ENCODE assay signal across 7 mouse cellular contexts in the genomic region with DNA sequence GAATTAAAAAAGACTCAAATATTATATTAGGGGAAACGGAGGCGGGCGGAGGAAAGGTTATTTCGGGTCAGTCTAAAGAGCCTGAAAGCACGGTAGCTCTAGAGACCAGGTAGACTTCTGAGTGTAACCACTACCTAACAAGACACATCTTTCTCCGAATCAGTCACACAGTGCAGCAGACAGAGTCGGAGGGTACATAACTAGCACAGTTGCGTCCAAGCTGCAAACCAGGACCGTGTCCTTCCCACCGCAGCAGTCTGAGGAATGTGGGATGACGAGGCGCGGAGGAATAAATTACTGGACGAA. TPM values are rescaled to one million over a fixed set of nuclear protein-coding genes. Genes with fewer than 3 reads are reported as not detected.
DNase-seq lines count a peak whose midpoint lies in the region; ATAC-seq lines count a peak whose summit lies in the region.

No protein-coding gene starts in this region.

- H3K4me1 ChIP-seq in neural tube, embryonic 11.5 days (ENCODE audit: control insufficient read depth, insufficient read depth, low read length): peaks cover 6% of the 10 kb centered on the region
- peaks cover 9% of the 10 kb centered on the region for H3K4me1 ChIP-seq in forebrain, embryonic 14.5 days (ENCODE audit: control insufficient read depth, insufficient read depth, low read length)
- peaks cover 29% of the 10 kb centered on the region for H3K4me1 ChIP-seq in liver, embryonic 12.5 days
- no peaks in the 10 kb centered on the region for H3K4me1 ChIP-seq in stomach, embryonic 16.5 days (ENCODE audit: control insufficient read depth, insufficient read depth, low read length)

- H3K27me3 ChIP-seq in neural tube, embryonic 11.5 days (ENCODE audit: control insufficient read depth, insufficient read depth, low read length): no peaks in the 10 kb centered on the region
- H3K27me3 ChIP-seq in forebrain, embryonic 14.5 days (replicated peaks; ENCODE audit: control insufficient read depth, insufficient read depth, low read length): no peaks in the 10 kb centered on the region
- no peaks in the 10 kb centered on the region for H3K27me3 ChIP-seq in liver, embryonic 12.5 days (replicated peaks)
- H3K27me3 ChIP-seq in stomach, embryonic 16.5 days (ENCODE audit: control insufficient read depth, insufficient read depth, low read length): no peaks in the 10 kb centered on the region

- no peaks in the 10 kb centered on the region for H3K36me3 ChIP-seq in neural tube, embryonic 11.5 days (ENCODE audit: control insufficient read depth, insufficient read depth, low read length)
- H3K36me3 ChIP-seq in forebrain, embryonic 14.5 days (ENCODE audit: control insufficient read depth, insufficient read depth, low read length): no peaks in the 10 kb centered on the region
- H3K36me3 ChIP-seq in liver, embryonic 12.5 days: no peaks in the 10 kb centered on the region
- H3K36me3 ChIP-seq in stomach, embryonic 16.5 days (ENCODE audit: control insufficient read depth, insufficient read depth, low read length): no peaks in the 10 kb centered on the region

- peak overlapping the region; percentile 92 for H3K9ac ChIP-seq in neural tube, embryonic 11.5 days (ENCODE audit: low read length)
- peak overlapping the region; percentile 89 for H3K9ac ChIP-seq in forebrain, embryonic 14.5 days (ENCODE audit: low read length)
- peak overlapping the region; percentile 97 for H3K9ac ChIP-seq in liver, embryonic 12.5 days
- H3K9ac ChIP-seq in stomach, embryonic 16.5 days (ENCODE audit: low read length): peak overlapping the region; percentile 91

- no peaks in the 10 kb centered on the region for H3K9me3 ChIP-seq in neural tube, embryonic 11.5 days (ENCODE audit: control insufficient read depth, low read length)
- no peaks in the 10 kb centered on the region for H3K9me3 ChIP-seq in forebrain, embryonic 14.5 days (replicated peaks; ENCODE audit: control insufficient read depth, low read length)
- H3K9me3 ChIP-seq in liver, embryonic 12.5 days (replicated peaks): no peaks in the 10 kb centered on the region
- no peaks in the 10 kb centered on the region for H3K9me3 ChIP-seq in stomach, embryonic 16.5 days (replicated peaks; ENCODE audit: control insufficient read depth, low read length)

- DNase-seq in neural tube, embryonic 11.5 days (ENCODE audit: low spot score): no peak
- no peak for DNase-seq in neural tube, embryonic 10.5 days (ENCODE audit: extremely low spot score, low spot score)
- no peak for DNase-seq in forebrain, embryonic 14.5 days (ENCODE audit: low spot score)
- DNase-seq in right cerebral cortex, postnatal 10 days (ENCODE audit: low spot score in 2 of 2): no peak
- no peak for DNase-seq in kidney, postnatal 10 days

- peak overlapping the region; percentile 97 for H3K4me3 ChIP-seq in neural tube, embryonic 11.5 days (ENCODE audit: low read depth, low read length)
- H3K4me3 ChIP-seq in forebrain, embryonic 14.5 days (ENCODE audit: low read depth, low read length): peak overlapping the region; percentile 89
- H3K4me3 ChIP-seq in liver, embryonic 12.5 days: peak overlapping the region; percentile 99
- H3K4me3 ChIP-seq in stomach, embryonic 16.5 days (replicated peaks; ENCODE audit: low read length): peak overlapping the region; percentile 96

- 22% methylated on average over 14 of the region's 14 CpGs for WGBS in neural tube, embryonic 11.5 days
- WGBS in forebrain, embryonic 14.5 days: 20% methylated on average over 14 of the region's 14 CpGs
- WGBS in liver, embryonic 12.5 days (ENCODE audit: insufficient replicate concordance): 9% methylated on average over 14 of the region's 14 CpGs
- 14% methylated on average over 14 of the region's 14 CpGs for WGBS in stomach, embryonic 16.5 days

- 0 out of 2 replicates have a peak, but pooled peaks have one; percentile 40 for ATAC-seq in neural tube, embryonic 11.5 days (ENCODE audit: insufficient read depth, low FRiP score, low TSS enrichment)
- ATAC-seq in forebrain, embryonic 14.5 days: peak; percentile 45
- peak; percentile 18 for ATAC-seq in liver, embryonic 12.5 days
- peak; percentile 19; the same call in 1 of the 2 replicates for ATAC-seq in stomach, embryonic 16.5 days (ENCODE audit: insufficient read depth, low FRiP score)

- peak overlapping the region; percentile 79 for H3K4me2 ChIP-seq in neural tube, embryonic 11.5 days (ENCODE audit: low read depth)
- peak overlapping the region; percentile 87 for H3K4me2 ChIP-seq in forebrain, embryonic 14.5 days (ENCODE audit: low read length)
- peak overlapping the region; percentile 92 for H3K4me2 ChIP-seq in liver, embryonic 12.5 days
- peak overlapping the region; percentile 79 for H3K4me2 ChIP-seq in stomach, embryonic 16.5 days (ENCODE audit: low read depth, low read length)

- peak overlapping the region; percentile 83 for H3K27ac ChIP-seq in neural tube, embryonic 11.5 days (ENCODE audit: low read depth, low read length)
- peak overlapping the region; percentile 87 for H3K27ac ChIP-seq in forebrain, embryonic 14.5 days (ENCODE audit: low read depth, low read length)
- H3K27ac ChIP-seq in liver, embryonic 12.5 days: peak overlapping the region; percentile 89
- peak overlapping the region; percentile 70 for H3K27ac ChIP-seq in stomach, embryonic 16.5 days (ENCODE audit: low read length)

RNA-seq across cellular contexts. Expression of gene Cyb5d2, which starts 0.8 kb away (rescaled TPM):
- 2.8 and 3.4 TPM in 2 replicates for polyA plus RNA-seq in neural tube, embryonic 11.5 days (2014; fragmentation: Nextera tagmentation; extraction: Ambion mirVana)
- polyA plus RNA-seq in forebrain, embryonic 14.5 days (2014; fragmentation: Nextera tagmentation; extraction: Ambion mirVana): 4.4 and 4.5 TPM in 2 replicates
- polyA plus RNA-seq in liver, embryonic 12.5 days (2016; fragmentation: Nextera tagmentation; extraction: Ambion mirVana): 4.9 and 5.0 TPM in 2 replicates
- polyA plus RNA-seq in stomach, embryonic 16.5 days (2015; fragmentation: Nextera tagmentation; extraction: Ambion mirVana): 5.1 and 6.5 TPM in 2 replicates

RNA-seq across cellular contexts. Expression of gene Zzef1, which starts 0.9 kb away (rescaled TPM):
- 10.0 and 10.6 TPM in 2 replicates for polyA plus RNA-seq in neural tube, embryonic 11.5 days (2014; fragmentation: Nextera tagmentation; extraction: Ambion mirVana)
- polyA plus RNA-seq in forebrain, embryonic 14.5 days (2014; fragmentation: Nextera tagmentation; extraction: Ambion mirVana): 9.9 and 12.9 TPM in 2 replicates
- polyA plus RNA-seq in liver, embryonic 12.5 days (2016; fragmentation: Nextera tagmentation; extraction: Ambion mirVana): 5.6 and 6.6 TPM in 2 replicates
- polyA plus RNA-seq in stomach, embryonic 16.5 days (2015; fragmentation: Nextera tagmentation; extraction: Ambion mirVana): 8.7 and 9.5 TPM in 2 replicates
